Mouse (Mus musculus) liver, adult 2 months (tissue): ENCODE measurements around the gene Ube2d2b. TPM values are rescaled to one million over a fixed set of nuclear protein-coding genes. Genes with fewer than 3 reads are reported as not detected.
A peak's percentile ranks its signal among the peaks of the same experiment; 100 is the strongest.

Source experiments
- DNase-seq: peaks from one replicate; pipeline ENCODE4 v3.0.0-alpha.2; 2011; ENCODE audit warnings: low read depth, low spot score; ENCODE audit errors: extremely low read depth
- H3K27ac ChIP-seq: fragments of 200-500 bp; replicated peaks from 2 replicates; pipeline ENCODE4 v1.5.1; 2012; ENCODE audit warnings: low read depth, mild to moderate bottlenecking, control low read depth, inconsistent platforms, low read length; ENCODE audit not compliant: insufficient read depth
- H3K27me3 ChIP-seq: fragments of 200-500 bp; 2 replicates; pipeline ENCODE4 v1.6.1; 2012; ENCODE audit warnings: mild to moderate bottlenecking, moderate library complexity, low read length, inconsistent platforms; ENCODE audit not compliant: control insufficient read depth, insufficient read depth
- H3K36me3 ChIP-seq: fragments of 200-500 bp; 2 replicates; pipeline ENCODE4 v1.6.1; 2012; ENCODE audit warnings: low read length, inconsistent platforms; ENCODE audit not compliant: control insufficient read depth, insufficient read depth
- H3K4me1 ChIP-seq: fragments of 200-500 bp; 2 replicates; pipeline ENCODE4 v1.6.1; 2011; ENCODE audit warnings: low read length; ENCODE audit not compliant: control insufficient read depth, insufficient read depth
- H3K4me3 ChIP-seq: fragments of 200-500 bp; 2 replicates; pipeline ENCODE4 v1.5.1; 2011; ENCODE audit warnings: low read depth, mild to moderate bottlenecking, control low read depth, low read length, moderate library complexity; ENCODE audit not compliant: insufficient read depth
- H3K79me2 ChIP-seq: fragments of 200-500 bp; 2 replicates; pipeline ENCODE4 v1.6.1; 2012; ENCODE audit warnings: inconsistent platforms, mild to moderate bottlenecking, low read length, moderate library complexity; ENCODE audit not compliant: control insufficient read depth, insufficient read depth
- H3K9ac ChIP-seq: fragments of 200-500 bp; 2 replicates; pipeline ENCODE4 v1.6.1; 2012; ENCODE audit warnings: low read depth, mild to moderate bottlenecking, control low read depth, inconsistent platforms, low read length
- CTCF ChIP-seq: fragments of 200-500 bp; IDR thresholded peaks from 2 replicates; pipeline ENCODE4 v1.5.1; 2011; ENCODE audit warnings: low read depth, low read length, control low read depth
- POLR2A ChIP-seq: fragments of 200-500 bp; IDR thresholded peaks from 2 replicates; pipeline ENCODE4 v1.6.1; 2011; ENCODE audit warnings: low read length, control low read depth; ENCODE audit not compliant: insufficient read depth; ENCODE audit errors: extremely low read depth
- WGBS: fragments of 180-500 bp; shearing (Covaris S2); methylation state at CpG from one replicate; pipeline ENCODE4 v1.1.7; 2018; 5-methylcytosine and 5-hydroxymethylcytosine counted together
- polyA plus RNA-seq: library from polyadenylated mRNA; depleted of rRNA; stranded (reverse); fragments of >200 nt; gene quantifications from 2 replicates; pipeline ENCODE4 v1.2.3, GENCODE M21; 2012
- total RNA-seq: library from RNA; depleted of rRNA; stranded (reverse); fragments of >200 nt; gene quantifications from 2 replicates; pipeline ENCODE4 v1.2.3, GENCODE M21; 2014

Gene Ube2d2b
- total and polyA plus RNA-seq, 2 experiments: not detected

DNA sequence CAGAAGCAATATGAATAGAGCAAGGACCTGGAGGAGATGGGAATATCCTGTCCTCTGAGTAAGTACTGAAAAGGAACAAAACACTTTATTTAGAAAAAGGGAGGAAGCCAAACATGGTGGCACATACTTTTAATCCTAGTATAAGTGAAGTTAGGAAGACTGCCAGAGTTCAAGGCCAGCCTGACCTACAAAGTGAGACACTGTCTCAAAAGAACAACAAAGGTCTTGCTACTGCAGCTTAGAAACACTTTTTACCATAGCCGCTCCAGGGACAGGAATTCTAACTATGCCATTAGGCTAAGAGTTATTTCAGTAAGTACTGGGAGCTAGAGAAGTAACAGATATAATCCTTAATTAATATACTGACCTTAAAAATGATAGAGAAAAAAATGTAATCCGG, 15.2 kb upstream of the Ube2d2b start:
- no peak for DNase-seq
- Histone ChIP-seq H3K4me3 (no peak overlapping the region), H3K27ac (no peak overlapping the region), H3K79me2 (0 out of 2 replicates have a peak, but pooled peaks cover 2% of the 10 kb centered on the region), H3K36me3 (peaks cover 65% of the 10 kb centered on the region), H3K27me3 (no peaks in the 10 kb centered on the region), H3K4me1 (no peaks in the 10 kb centered on the region), H3K9ac (no peak overlapping the region)
- no peak for TF ChIP-seq CTCF
- WGBS: 90% methylated on average over 2 of the region's 2 CpGs

DNA sequence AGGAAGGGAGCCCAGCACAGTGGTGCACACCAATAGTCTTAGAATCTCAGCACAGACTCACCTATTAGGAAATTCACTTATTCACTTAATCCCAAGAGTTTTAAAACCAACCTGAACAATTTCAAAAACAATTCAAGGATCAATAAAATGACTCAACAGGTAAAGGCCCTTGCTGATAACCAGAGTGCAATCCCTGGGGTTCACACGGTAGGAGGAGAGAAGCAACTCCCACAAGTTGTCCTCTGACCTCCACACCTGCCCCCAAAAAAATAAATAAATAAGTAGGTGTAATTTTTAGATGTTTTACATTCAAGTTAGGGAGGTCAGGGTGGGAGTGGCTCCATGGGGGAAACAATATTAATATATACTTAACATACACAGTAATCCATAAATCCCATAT, 7.4 kb upstream of the Ube2d2b start:
- H3K36me3 ChIP-seq: peaks cover 19% of the 10 kb centered on the region
- DNase-seq: peak; percentile 92
- peak overlapping the region; percentile 88 for H3K27ac ChIP-seq
- H3K4me1 ChIP-seq: peaks cover 21% of the 10 kb centered on the region
- H3K9ac ChIP-seq: no peak overlapping the region
- TF ChIP-seq CTCF: no peak
- no peak for TF ChIP-seq POLR2A
- H3K79me2 ChIP-seq: peaks cover 15% of the 10 kb centered on the region; the same call in 1 of the 2 replicates
- 28% methylated on average over 1 of the region's 1 CpGs for WGBS
- no peak overlapping the region for H3K4me3 ChIP-seq
- H3K27me3 ChIP-seq: no peaks in the 10 kb centered on the region

DNA sequence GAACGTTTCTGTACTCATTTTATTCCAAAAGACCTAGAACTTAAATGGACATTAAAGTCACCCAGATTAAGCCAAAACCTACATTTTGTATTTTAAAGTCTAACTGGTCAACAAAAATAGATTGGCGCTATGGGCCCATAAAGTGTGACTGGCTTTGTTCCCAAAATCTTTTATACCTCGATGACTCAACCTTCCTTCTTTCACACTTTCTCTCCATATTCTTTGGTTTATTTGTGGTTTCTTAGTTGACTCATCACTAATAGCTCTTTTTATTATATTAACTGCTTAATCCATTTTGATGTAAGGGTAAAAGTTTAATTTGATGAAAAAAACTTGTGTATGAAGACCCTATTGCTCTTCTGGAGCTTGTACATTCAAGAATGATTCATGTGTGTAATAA, 1.5 kb downstream of the Ube2d2b start:
- Histone ChIP-seq H3K36me3 (peaks cover 4% of the 10 kb centered on the region; the same call in 1 of the 2 replicates), H3K9ac (no peak overlapping the region), H3K4me1 (peaks cover 24% of the 10 kb centered on the region), H3K27ac (no peak overlapping the region), H3K27me3 (no peaks in the 10 kb centered on the region), H3K79me2 (peaks cover 34% of the 10 kb centered on the region), H3K4me3 (no peak overlapping the region)
- 82% methylated on average over 3 of the region's 3 CpGs for WGBS
- TF ChIP-seq POLR2A (no peak), CTCF (no peak)
- no peak for DNase-seq

DNA sequence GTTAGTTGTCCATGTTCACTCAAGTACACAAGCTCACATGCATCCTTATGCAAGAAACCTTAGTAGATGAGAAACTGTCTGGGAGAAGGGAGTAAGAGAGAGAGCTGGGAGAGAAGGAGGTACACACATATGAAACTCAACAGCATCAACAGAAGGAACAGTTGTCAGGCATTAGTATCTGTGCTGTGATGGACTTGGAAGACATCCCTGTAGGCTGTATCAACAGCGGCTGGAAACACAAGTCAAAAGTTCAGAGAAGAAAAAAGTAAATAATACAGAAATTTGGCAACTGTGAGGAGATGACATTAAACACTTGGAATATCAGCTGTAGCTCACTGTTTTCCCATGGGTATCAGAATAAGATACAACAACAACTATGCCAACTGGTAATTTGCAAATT, 4.4 kb downstream of the Ube2d2b start:
- Histone ChIP-seq H3K79me2 (peaks cover 24% of the 10 kb centered on the region), H3K27ac (peak overlapping the region; percentile 73)

DNA sequence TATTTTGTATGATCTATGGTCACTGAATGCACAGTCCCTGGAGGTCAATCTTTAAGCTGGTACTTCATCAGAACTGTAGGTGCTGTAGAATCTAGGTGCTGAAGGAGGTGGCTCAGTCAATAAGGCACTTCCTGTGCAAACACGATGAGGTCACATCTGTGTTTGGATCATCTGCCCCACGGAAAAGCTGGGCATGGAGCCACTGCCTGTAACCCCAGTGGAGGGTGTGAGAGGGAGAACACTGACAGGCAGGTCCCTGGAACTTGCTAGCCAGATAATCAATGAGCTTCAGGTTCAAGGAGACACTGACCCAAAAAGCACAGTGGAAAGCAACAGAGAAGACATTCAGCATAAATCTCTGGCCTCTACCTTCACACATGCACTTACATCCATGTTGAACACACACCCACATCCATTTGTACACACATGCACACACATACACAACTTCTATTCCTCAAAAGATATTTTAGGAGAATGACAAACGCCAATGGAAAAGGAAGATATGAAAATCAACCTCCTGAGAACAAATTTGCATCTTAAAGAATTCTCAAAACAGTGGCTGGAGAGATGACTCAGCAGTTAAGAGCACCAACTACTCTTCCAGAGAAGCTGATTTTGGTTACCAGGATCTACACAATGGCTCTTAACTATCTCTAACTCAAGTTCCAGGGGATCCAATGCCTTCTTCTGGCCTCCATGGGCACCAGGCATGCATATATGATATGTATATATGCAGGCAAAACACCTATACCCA, 9.2 kb downstream of the Ube2d2b start:
- DNase-seq: peak; percentile 98
- H3K27ac ChIP-seq: no peak overlapping the region

More for the DNA sequence above, 4.4 kb downstream of the Ube2d2b start:
- H3K27me3 ChIP-seq: no peaks in the 10 kb centered on the region
- H3K4me3 ChIP-seq: no peak overlapping the region; the same call in 1 of the 2 replicates
- no peak for TF ChIP-seq CTCF
- no peak for TF ChIP-seq POLR2A
- peaks cover 4% of the 10 kb centered on the region; the same call in 1 of the 2 replicates for H3K36me3 ChIP-seq
- H3K4me1 ChIP-seq: peaks cover 27% of the 10 kb centered on the region
- no peak overlapping the region for H3K9ac ChIP-seq
- WGBS: 18% methylated on average over 1 of the region's 1 CpGs
- peak; percentile 93 for DNase-seq

More for the DNA sequence above, 9.2 kb downstream of the Ube2d2b start:
- Histone ChIP-seq H3K36me3 (peaks cover 9% of the 10 kb centered on the region), H3K9ac (no peak overlapping the region), H3K27me3 (no peaks in the 10 kb centered on the region), H3K4me3 (no peak overlapping the region), H3K4me1 (peaks cover 23% of the 10 kb centered on the region), H3K79me2 (peaks cover 16% of the 10 kb centered on the region; the same call in 1 of the 2 replicates)
- TF ChIP-seq CTCF (no peak), POLR2A (no peak)
- 7% methylated on average over 3 of the region's 3 CpGs for WGBS
